Mouse (Mus musculus): ENCODE data around the gene Apobec2. TPM values are rescaled to one million over a fixed set of nuclear protein-coding genes. Genes with fewer than 3 reads are reported as not detected.
A peak's percentile ranks its signal among the peaks of the same experiment; 100 is the strongest.

Apobec2 gene
- polyA plus RNA-seq, 1 experiment, result 7.6 TPM

- no peaks in the 10 kb centered on the region for H3K27me3 ChIP-seq (ENCODE audit: control insufficient read depth, insufficient read depth, low read length)
- H3K36me3 ChIP-seq (ENCODE audit: control insufficient read depth, insufficient read depth, low read length), result no peaks in the 10 kb centered on the region
- no peak for DNase-seq
- H3K27ac ChIP-seq (ENCODE audit: control insufficient read depth, insufficient read depth, low read length), result no peak overlapping the region
- H3K4me3 ChIP-seq (ENCODE audit: control insufficient read depth, insufficient read depth, low read length), result no peak overlapping the region
- WGBS, result 82% methylated on average over 5 of the region's 5 CpGs
- TF ChIP-seq POLR2A (IDR thresholded peaks at IDR 0.05; ENCODE audit: control insufficient read depth, extremely low read depth, insufficient read depth, low read length, poor library complexity), result no peak
- TF ChIP-seq CTCF (IDR thresholded peaks at IDR 0.05; ENCODE audit: borderline replicate concordance, control insufficient read depth, extremely low read depth, insufficient read depth, low read length, poor library complexity), result no peak
- H3K4me1 ChIP-seq (replicated peaks; ENCODE audit: control insufficient read depth, insufficient read depth, low read length), result peaks cover 29% of the 10 kb centered on the region
Observed at GRCm38 (mm10) chr17:48431054-48431453, 1.7 kb downstream of the Apobec2 start.

GRCm38 (mm10) chr17:48430394-48430793 is 2.3 kb downstream of the Apobec2 start:
- no peak for DNase-seq
- 60% methylated on average over 5 of the region's 5 CpGs for WGBS
- Histone ChIP-seq H3K27ac (ENCODE audit: control insufficient read depth, insufficient read depth, low read length) (no peak overlapping the region), H3K27me3 (ENCODE audit: control insufficient read depth, insufficient read depth, low read length) (no peaks in the 10 kb centered on the region), H3K36me3 (ENCODE audit: control insufficient read depth, insufficient read depth, low read length) (no peaks in the 10 kb centered on the region), H3K4me1 (replicated peaks; ENCODE audit: control insufficient read depth, insufficient read depth, low read length) (peaks cover 36% of the 10 kb centered on the region), H3K4me3 (ENCODE audit: control insufficient read depth, insufficient read depth, low read length) (no peak overlapping the region)
- no peak for TF ChIP-seq POLR2A (IDR thresholded peaks at IDR 0.05; ENCODE audit: control insufficient read depth, extremely low read depth, insufficient read depth, low read length, poor library complexity)
- no peak for TF ChIP-seq CTCF (IDR thresholded peaks at IDR 0.05; ENCODE audit: borderline replicate concordance, control insufficient read depth, extremely low read depth, insufficient read depth, low read length, poor library complexity)

DNA sequence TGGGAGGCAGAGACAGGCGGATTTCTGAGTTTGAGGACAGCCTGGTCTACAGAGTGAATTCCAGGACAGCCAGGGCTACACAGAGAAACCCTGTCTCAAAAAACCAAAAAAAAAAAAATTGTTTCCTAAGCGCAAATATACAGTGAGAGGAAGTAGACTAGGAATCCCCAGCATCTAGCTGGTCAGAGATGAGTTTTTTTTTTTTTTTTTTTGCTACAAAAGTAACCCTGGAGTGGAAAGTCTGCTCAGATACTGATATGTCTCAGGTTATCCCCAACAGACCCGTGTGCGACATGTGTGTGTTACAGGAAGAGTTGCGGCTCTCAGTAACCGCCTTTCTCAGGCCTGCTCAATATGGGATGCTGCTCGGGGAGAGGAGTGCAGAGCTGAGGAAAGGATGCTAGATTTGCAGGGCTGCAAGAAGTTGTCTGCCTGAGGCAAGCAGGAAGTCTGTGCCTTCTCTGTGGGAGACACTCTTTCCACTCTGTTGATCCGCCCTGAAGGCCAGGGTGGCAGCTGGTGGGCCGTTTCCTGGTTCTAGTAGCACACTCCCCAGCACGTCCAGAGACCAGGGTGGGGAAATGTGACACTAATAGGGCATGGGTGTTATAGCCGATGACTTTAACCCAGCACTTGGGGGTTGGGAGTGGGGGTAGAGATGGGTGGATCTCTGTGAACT is 4.7 kb downstream of the Apobec2 start:
- Histone ChIP-seq H3K4me3 (ENCODE audit: control insufficient read depth, insufficient read depth, low read length) (no peak overlapping the region), H3K27me3 (ENCODE audit: control insufficient read depth, insufficient read depth, low read length) (no peaks in the 10 kb centered on the region), H3K36me3 (ENCODE audit: control insufficient read depth, insufficient read depth, low read length) (no peaks in the 10 kb centered on the region), H3K27ac (ENCODE audit: control insufficient read depth, insufficient read depth, low read length) (peak overlapping the region; percentile 85), H3K4me1 (replicated peaks; ENCODE audit: control insufficient read depth, insufficient read depth, low read length) (peaks cover 38% of the 10 kb centered on the region)
- WGBS, result 19% methylated on average over 11 of the region's 11 CpGs
- DNase-seq, result peak; percentile 52
- TF ChIP-seq CTCF (IDR thresholded peaks at IDR 0.05; ENCODE audit: borderline replicate concordance, control insufficient read depth, extremely low read depth, insufficient read depth, low read length, poor library complexity) (no peak), POLR2A (IDR thresholded peaks at IDR 0.05; ENCODE audit: control insufficient read depth, extremely low read depth, insufficient read depth, low read length, poor library complexity) (no peak)

DNA sequence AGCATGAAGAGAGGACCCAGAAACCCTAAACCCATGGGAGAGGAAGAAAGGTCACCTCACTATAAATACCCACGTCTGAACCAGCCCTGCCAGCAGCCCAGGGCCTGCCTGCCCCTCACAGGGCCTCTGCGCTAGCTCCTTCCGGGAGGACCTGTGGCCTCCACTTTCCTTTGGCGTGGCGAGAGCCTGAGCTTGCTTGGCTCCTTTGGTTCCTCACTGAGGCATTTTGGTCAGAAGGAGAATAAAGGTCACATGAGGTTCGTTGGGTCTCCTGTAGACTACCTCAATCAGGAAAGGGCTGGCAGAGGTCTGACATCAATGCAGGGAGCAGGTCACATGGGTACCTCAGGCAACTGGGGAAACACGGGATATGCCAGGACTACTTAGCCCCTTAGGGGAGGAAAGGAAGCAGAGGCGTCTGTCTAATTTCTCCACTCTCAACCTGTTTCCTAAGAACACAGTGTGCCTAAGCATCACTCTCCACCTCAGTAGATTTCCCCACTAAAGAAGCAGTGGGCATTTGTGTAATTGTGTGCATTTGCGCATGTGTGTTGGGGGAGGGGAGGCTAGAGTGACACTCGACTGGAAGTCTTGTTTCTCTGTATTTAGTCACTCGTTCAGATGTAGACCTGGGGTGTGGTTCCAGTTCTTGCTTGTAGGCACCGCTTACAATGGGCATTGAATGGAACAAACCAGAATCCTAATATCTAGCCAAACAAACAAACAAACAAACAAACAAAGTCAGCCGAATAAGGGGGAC is 5.6 kb downstream of the Apobec2 start:
- WGBS, result 54% methylated on average over 13 of the region's 13 CpGs
- no peak for DNase-seq
- H3K4me3 ChIP-seq (ENCODE audit: control insufficient read depth, insufficient read depth, low read length), result no peak overlapping the region
- peaks cover 34% of the 10 kb centered on the region for H3K4me1 ChIP-seq (replicated peaks; ENCODE audit: control insufficient read depth, insufficient read depth, low read length)
- H3K27ac ChIP-seq (ENCODE audit: control insufficient read depth, insufficient read depth, low read length), result peak overlapping the region; percentile 63; the same call in 1 of the 2 replicates
- TF ChIP-seq CTCF (IDR thresholded peaks at IDR 0.05; ENCODE audit: borderline replicate concordance, control insufficient read depth, extremely low read depth, insufficient read depth, low read length, poor library complexity) (no peak), POLR2A (IDR thresholded peaks at IDR 0.05; ENCODE audit: control insufficient read depth, extremely low read depth, insufficient read depth, low read length, poor library complexity) (no peak)
- no peaks in the 10 kb centered on the region for H3K36me3 ChIP-seq (ENCODE audit: control insufficient read depth, insufficient read depth, low read length)
- no peaks in the 10 kb centered on the region for H3K27me3 ChIP-seq (ENCODE audit: control insufficient read depth, insufficient read depth, low read length)

DNA sequence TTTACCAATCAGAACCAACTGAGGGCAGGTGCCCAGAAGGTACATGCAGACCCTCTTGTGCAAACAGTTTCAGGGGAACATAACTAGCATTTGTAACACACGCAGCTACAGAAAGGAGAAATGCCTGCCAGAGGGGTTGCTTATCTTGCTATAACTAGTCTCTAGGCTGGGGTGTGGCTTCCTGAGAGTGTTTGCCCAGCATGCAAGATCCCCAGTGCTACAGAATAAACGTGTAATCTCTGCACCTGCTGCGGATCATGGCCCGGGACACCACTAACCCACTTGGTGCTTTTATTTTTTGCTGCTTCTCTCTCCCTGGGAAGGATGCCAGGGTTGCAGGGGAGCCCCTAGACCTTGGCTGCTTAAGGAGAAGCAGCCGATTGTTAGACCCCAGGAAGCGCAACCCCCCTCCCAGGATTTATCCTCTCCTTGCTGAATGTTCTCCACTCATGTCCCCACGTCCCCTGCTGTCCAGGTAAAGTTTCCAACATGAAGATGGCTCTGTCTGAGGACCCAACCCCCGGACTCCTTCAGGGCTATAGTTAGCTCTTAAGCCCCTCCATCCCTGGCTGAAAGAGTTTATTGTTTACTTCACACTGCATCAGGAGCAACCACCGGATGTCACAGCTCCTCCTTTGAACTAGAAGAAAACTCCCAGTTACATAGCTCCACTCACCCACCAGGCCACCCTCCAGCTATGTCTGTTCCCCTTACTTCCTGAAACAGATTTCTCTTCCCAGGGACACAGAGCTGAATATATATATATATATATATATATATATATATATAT is 6.7 kb downstream of the Apobec2 start:
- H3K36me3 ChIP-seq (ENCODE audit: control insufficient read depth, insufficient read depth, low read length), result no peaks in the 10 kb centered on the region
- TF ChIP-seq CTCF (IDR thresholded peaks at IDR 0.05; ENCODE audit: borderline replicate concordance, control insufficient read depth, extremely low read depth, insufficient read depth, low read length, poor library complexity), result no peak
- no peak for TF ChIP-seq POLR2A (IDR thresholded peaks at IDR 0.05; ENCODE audit: control insufficient read depth, extremely low read depth, insufficient read depth, low read length, poor library complexity)
- 11% methylated on average over 9 of the region's 9 CpGs for WGBS
- H3K27me3 ChIP-seq (ENCODE audit: control insufficient read depth, insufficient read depth, low read length), result no peaks in the 10 kb centered on the region
- DNase-seq, result peak; percentile 35
- H3K4me3 ChIP-seq (ENCODE audit: control insufficient read depth, insufficient read depth, low read length), result no peak overlapping the region
- peaks cover 34% of the 10 kb centered on the region for H3K4me1 ChIP-seq (replicated peaks; ENCODE audit: control insufficient read depth, insufficient read depth, low read length)
- peak overlapping the region; percentile 71 for H3K27ac ChIP-seq (ENCODE audit: control insufficient read depth, insufficient read depth, low read length)

DNA sequence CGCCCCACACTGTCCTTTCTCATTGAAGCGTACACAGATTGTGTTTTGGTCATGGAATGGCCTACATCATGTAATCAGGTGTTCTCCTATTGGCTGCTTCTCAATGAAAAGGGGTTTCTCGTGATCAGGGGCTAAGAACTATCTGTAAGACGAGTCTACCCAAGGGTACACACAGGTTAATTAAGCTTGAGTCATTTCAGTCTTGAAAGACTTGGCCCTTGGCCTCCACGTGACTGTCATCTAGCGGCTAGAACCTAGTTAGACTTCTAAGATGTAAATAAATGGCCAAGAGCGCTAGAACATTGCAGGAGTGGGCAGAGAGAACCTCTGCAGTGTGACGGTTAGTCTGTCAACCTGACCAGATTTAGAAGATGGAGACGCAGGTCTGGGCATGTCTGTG is 8.5 kb downstream of the Apobec2 start:
- no peak overlapping the region for H3K4me3 ChIP-seq (ENCODE audit: control insufficient read depth, insufficient read depth, low read length)
- H3K27ac ChIP-seq (ENCODE audit: control insufficient read depth, insufficient read depth, low read length), result no peak overlapping the region
- no peaks in the 10 kb centered on the region for H3K27me3 ChIP-seq (ENCODE audit: control insufficient read depth, insufficient read depth, low read length)
- no peak for DNase-seq
- H3K4me1 ChIP-seq (replicated peaks; ENCODE audit: control insufficient read depth, insufficient read depth, low read length), result peaks cover 34% of the 10 kb centered on the region
- TF ChIP-seq POLR2A (IDR thresholded peaks at IDR 0.05; ENCODE audit: control insufficient read depth, extremely low read depth, insufficient read depth, low read length, poor library complexity) (no peak), CTCF (IDR thresholded peaks at IDR 0.05; ENCODE audit: borderline replicate concordance, control insufficient read depth, extremely low read depth, insufficient read depth, low read length, poor library complexity) (no peak)
- WGBS, result 96% methylated on average over 9 of the region's 9 CpGs
- no peaks in the 10 kb centered on the region for H3K36me3 ChIP-seq (ENCODE audit: control insufficient read depth, insufficient read depth, low read length)
